Mouse (Mus musculus) embryonic facial prominence, embryonic 10.5 days (tissue): ENCODE results near the gene Kif16b. TPM values are rescaled to one million over a fixed set of nuclear protein-coding genes. Genes with fewer than 3 reads are reported as not detected.
A peak's percentile ranks its signal among the peaks of the same experiment; 100 is the strongest.

ENCODE experiments used
- DNase-seq: peaks from one replicate; pipeline ENCODE4 v3.0.0-alpha.2; 2017; ENCODE audit warnings: low spot score
- H3K27ac ChIP-seq: fragments of 300-500 bp; sonication (generic); replicated peaks from 2 replicates; pipeline ENCODE4 v1.5.1; 2016; ENCODE audit warnings: mild to moderate bottlenecking
- H3K27me3 ChIP-seq: fragments of 300-500 bp; sonication (generic); replicated peaks from 2 replicates; pipeline ENCODE4 v1.6.1; 2016; ENCODE audit warnings: low read depth, mild to moderate bottlenecking; ENCODE audit not compliant: poor library complexity, severe bottlenecking
- H3K36me3 ChIP-seq: fragments of 300-500 bp; sonication (generic); replicated peaks from 2 replicates; pipeline ENCODE4 v1.6.1; 2016; ENCODE audit warnings: mild to moderate bottlenecking, moderate library complexity
- H3K4me1 ChIP-seq: fragments of 300-500 bp; sonication (generic); 2 replicates; pipeline ENCODE4 v1.6.1; 2016
- H3K4me3 ChIP-seq: fragments of 300-500 bp; sonication (generic); 2 replicates; pipeline ENCODE4 v1.5.1; 2016; ENCODE audit warnings: mild to moderate bottlenecking, moderate library complexity
- H3K9me3 ChIP-seq: fragments of 300-500 bp; sonication (generic); 2 replicates; pipeline ENCODE4 v1.6.1; 2016; ENCODE audit warnings: mild to moderate bottlenecking
- WGBS: fragments of 180-500 bp; shearing (Covaris S2); methylation state at CpG from one replicate; pipeline ENCODE4 v1.1.7; 2016; 5-methylcytosine and 5-hydroxymethylcytosine counted together
- polyA plus RNA-seq: library from polyadenylated mRNA; unstranded; fragments of >200 nt; fragmentation: Nextera tagmentation; extraction: Ambion mirVana; gene quantifications from 2 replicates; pipeline ENCODE4 v1.2.1, GENCODE M21; 2016

Kif16b gene
- polyA plus RNA-seq, 1 experiment from 2014 or later = 8.9 TPM

- Histone ChIP-seq H3K27ac (no peak overlapping the region), H3K9me3 (no peaks in the 10 kb centered on the region), H3K27me3 (no peaks in the 10 kb centered on the region), H3K4me1 (no peaks in the 10 kb centered on the region), H3K36me3 (no peaks in the 10 kb centered on the region), H3K4me3 (no peak overlapping the region)
- DNase-seq = no peak
- WGBS = 92% methylated on average over 4 of the region's 4 CpGs
Observed at GRCm38 (mm10) chr2:142621152-142621551, 280.2 kb downstream of the Kif16b start.

DNA sequence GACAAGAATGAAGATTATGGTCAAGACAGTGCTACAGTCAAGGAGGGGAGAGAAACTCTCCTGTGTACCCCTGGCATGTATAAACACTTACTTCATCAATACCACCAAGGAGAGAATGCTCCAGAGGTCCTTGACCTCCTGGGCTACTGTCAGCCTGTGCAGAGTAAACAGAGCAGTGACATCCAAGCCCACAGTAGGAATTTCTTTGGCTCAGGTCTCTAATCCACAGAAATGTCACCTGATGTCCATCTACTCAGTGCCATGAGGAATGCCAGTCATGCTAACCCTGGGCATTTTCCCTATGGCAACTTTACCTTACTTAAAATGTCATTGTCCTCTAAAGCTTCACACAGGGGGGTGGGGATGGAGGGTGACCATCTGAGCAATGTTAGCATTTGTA lies 281.4 kb downstream of the Kif16b start:
- DNase-seq = no peak
- H3K27ac ChIP-seq = no peak overlapping the region
- no peaks in the 10 kb centered on the region for H3K27me3 ChIP-seq
- H3K4me3 ChIP-seq = no peak overlapping the region
- H3K36me3 ChIP-seq = no peaks in the 10 kb centered on the region
- H3K9me3 ChIP-seq = no peaks in the 10 kb centered on the region
- no peaks in the 10 kb centered on the region for H3K4me1 ChIP-seq

- Histone ChIP-seq H3K9me3 (no peaks in the 10 kb centered on the region), H3K36me3 (no peaks in the 10 kb centered on the region), H3K4me3 (no peak overlapping the region), H3K27me3 (no peaks in the 10 kb centered on the region), H3K27ac (no peak overlapping the region), H3K4me1 (peaks cover 15% of the 10 kb centered on the region)
- peak; percentile 23 for DNase-seq
- WGBS = 41% methylated on average over 5 of the region's 5 CpGs
Observed at GRCm38 (mm10) chr2:142614535-142614934, 286.8 kb downstream of the Kif16b start.

DNA sequence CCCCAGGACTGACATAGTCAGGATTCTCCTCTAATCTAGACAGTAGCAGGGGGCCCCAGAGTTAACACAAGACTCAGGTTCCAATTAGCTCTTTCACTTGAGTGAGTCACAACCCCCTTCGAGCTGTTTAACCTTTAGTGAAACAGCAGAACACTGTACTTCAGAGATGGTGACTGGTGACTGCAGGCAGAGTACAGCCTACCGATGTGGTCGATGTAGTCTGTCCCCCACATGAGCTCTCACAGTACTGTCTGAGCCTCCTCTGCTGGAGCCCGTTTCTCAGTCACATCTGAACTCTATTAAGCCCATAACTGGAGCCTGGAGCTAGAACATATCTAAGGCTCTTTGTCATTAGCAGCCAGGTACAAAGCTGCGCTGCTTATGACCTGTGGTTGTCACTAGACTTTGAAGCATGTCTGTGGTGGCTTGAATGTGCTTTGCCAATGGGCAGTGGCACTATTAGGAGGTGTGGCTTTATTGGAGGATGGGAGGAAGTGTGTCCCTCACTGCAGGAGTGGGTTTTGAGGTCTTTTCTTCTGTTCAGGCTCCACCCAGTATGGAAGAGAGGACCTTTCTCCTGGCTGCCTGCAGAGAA lies 288.9 kb downstream of the Kif16b start:
- WGBS = 61% methylated on average over 5 of the region's 5 CpGs
- H3K4me1 ChIP-seq = peaks cover 28% of the 10 kb centered on the region
- peak; percentile 15 for DNase-seq

DNA sequence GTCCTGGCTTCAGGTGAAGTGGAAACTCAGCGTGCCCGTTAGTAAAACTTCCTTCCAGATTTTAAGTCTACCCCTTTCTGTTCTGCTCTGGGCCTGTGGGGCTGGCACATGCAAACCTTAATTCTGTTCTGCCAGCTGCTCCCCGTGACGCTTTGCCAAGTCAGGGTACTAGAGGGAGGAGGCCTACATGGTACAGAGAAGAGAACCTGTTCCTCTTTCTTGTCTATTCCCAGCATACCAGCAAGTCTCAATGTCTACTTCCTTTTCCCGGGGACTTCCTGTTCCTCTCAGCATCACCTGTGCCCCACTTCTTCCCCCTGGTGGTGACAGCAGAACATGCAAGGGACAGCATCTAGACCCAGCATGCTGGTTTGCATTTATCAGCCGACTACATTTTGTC lies 290.2 kb downstream of the Kif16b start:
- Histone ChIP-seq H3K27me3 (no peaks in the 10 kb centered on the region), H3K4me3 (no peak overlapping the region), H3K27ac (no peak overlapping the region), H3K36me3 (no peaks in the 10 kb centered on the region), H3K9me3 (no peaks in the 10 kb centered on the region), H3K4me1 (peaks cover 28% of the 10 kb centered on the region)
- 88% methylated on average over 6 of the region's 6 CpGs for WGBS
- no peak for DNase-seq

More for the DNA sequence above, 288.9 kb downstream of the Kif16b start:
- 0 out of 2 replicates have a peak overlapping the region, but pooled peaks have one; percentile 48 for H3K27ac ChIP-seq
- no peaks in the 10 kb centered on the region for H3K36me3 ChIP-seq
- no peaks in the 10 kb centered on the region for H3K9me3 ChIP-seq
- H3K4me3 ChIP-seq = no peak overlapping the region
- no peaks in the 10 kb centered on the region for H3K27me3 ChIP-seq

GRCm38 (mm10) chr2:142610206-142610605 lies 291.1 kb downstream of the Kif16b start:
- no peak overlapping the region for H3K27ac ChIP-seq
- WGBS = 83% methylated on average over 5 of the region's 5 CpGs
- no peaks in the 10 kb centered on the region for H3K27me3 ChIP-seq

GRCm38 (mm10) chr2:142608778-142609177 lies 292.6 kb downstream of the Kif16b start:
- Histone ChIP-seq H3K4me3 (no peak overlapping the region), H3K27ac (peak overlapping the region; percentile 61), H3K9me3 (no peaks in the 10 kb centered on the region), H3K36me3 (no peaks in the 10 kb centered on the region), H3K4me1 (peaks cover 24% of the 10 kb centered on the region), H3K27me3 (no peaks in the 10 kb centered on the region)
- peak; percentile 65 for DNase-seq
- 72% methylated on average over 17 of the region's 17 CpGs for WGBS

More at GRCm38 (mm10) chr2:142610206-142610605, 291.1 kb downstream of the Kif16b start:
- Histone ChIP-seq H3K9me3 (no peaks in the 10 kb centered on the region), H3K36me3 (no peaks in the 10 kb centered on the region), H3K4me3 (no peak overlapping the region), H3K4me1 (peaks cover 28% of the 10 kb centered on the region)
- DNase-seq = no peak

- no peak overlapping the region for H3K4me3 ChIP-seq
- H3K27me3 ChIP-seq = 0 out of 2 replicates have a peak, but pooled peaks cover 7% of the 10 kb centered on the region
- H3K36me3 ChIP-seq = no peaks in the 10 kb centered on the region
- no peak for DNase-seq
- H3K4me1 ChIP-seq = peaks cover 23% of the 10 kb centered on the region
- 81% methylated on average over 4 of the region's 4 CpGs for WGBS
- H3K9me3 ChIP-seq = no peaks in the 10 kb centered on the region
- H3K27ac ChIP-seq = no peak overlapping the region
Observed at GRCm38 (mm10) chr2:142604762-142605161, 296.6 kb downstream of the Kif16b start.

DNA sequence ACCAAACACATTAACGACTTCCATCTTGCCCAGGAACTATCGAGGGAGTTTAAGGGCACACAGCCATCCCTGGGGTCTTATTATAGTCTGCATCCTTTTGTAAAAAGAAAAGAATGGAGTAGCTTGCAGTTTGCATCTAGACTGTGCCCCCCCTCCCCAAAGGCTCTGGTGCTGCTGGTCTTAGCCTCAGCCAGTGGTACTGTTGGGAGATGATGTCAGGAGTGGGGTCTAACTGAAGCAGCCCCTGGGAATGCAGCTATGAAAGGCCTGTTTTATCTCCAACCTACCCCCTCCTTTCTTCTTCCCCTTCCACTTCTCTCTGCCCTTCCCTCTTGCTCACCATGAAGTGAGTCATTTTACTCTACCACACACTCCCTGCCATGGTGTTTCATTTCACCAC lies 298.1 kb downstream of the Kif16b start:
- 40% methylated on average over 2 of the region's 2 CpGs for WGBS
- no peaks in the 10 kb centered on the region for H3K9me3 ChIP-seq
- no peak overlapping the region for H3K27ac ChIP-seq
- H3K4me1 ChIP-seq = peaks cover 7% of the 10 kb centered on the region
- no peak overlapping the region for H3K4me3 ChIP-seq
- no peaks in the 10 kb centered on the region for H3K36me3 ChIP-seq
- no peak for DNase-seq
- 0 out of 2 replicates have a peak, but pooled peaks cover 7% of the 10 kb centered on the region for H3K27me3 ChIP-seq

- Histone ChIP-seq H3K4me3 (no peak overlapping the region), H3K4me1 (peaks cover 7% of the 10 kb centered on the region; the same call in 1 of the 2 replicates), H3K27me3 (peaks cover 30% of the 10 kb centered on the region; the same call in 1 of the 2 replicates), H3K36me3 (no peaks in the 10 kb centered on the region), H3K9me3 (no peaks in the 10 kb centered on the region), H3K27ac (no peak overlapping the region)
- 88% methylated on average over 4 of the region's 4 CpGs for WGBS
- no peak for DNase-seq
Observed at GRCm38 (mm10) chr2:142599235-142599634, 302.1 kb downstream of the Kif16b start.

DNA sequence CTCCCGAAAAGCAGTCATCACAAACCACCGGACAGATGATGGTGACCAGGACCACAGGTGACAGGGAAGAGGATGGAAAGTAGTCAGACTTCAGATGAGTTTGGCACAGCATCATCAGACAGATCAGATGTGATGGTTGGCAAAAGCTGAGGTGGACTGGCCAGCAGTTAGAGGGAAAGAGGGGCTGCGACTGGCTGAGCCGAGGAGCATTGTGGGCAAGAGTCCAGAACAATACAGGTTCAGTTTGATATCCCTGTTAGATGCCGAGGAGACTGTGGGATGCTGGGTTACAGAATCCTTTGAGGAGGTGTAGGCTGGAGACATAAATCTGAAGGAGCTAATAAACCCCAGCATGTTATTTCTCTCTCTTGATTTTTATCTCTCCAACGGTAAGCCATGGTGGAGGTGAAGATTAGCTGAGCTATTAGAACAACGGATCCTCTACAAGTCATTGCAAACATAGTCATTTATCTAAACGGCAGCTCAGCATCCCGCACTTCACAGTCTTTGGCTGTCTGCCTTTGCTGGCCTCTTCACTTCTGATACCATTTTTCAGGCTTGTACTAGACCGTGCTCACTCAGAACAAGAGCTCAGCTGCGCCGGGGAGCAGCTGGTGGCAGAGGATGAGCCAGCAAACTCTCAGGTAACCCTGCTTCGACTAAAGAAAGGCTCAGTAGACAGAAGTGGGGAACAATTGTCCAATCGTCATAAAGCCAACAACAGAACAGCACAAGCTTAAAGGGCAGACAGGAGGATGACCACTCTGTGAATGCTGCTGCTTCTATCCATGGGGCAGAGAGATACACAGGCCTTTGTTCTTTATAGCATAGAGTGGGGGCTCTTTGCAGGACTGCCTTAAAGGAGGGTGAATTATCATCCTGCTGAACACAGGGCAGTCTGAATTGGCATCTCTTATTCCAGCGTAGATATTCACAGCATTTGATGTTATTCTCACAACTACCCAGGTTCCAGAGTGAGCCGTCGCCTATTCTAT lies 304.9 kb downstream of the Kif16b start:
- Histone ChIP-seq H3K4me3 (no peak overlapping the region), H3K9me3 (no peaks in the 10 kb centered on the region), H3K4me1 (no peaks in the 10 kb centered on the region), H3K36me3 (no peaks in the 10 kb centered on the region), H3K27ac (no peak overlapping the region), H3K27me3 (peaks cover 54% of the 10 kb centered on the region)
- WGBS = 85% methylated on average over 17 of the region's 17 CpGs
- no peak for DNase-seq

GRCm38 (mm10) chr2:142590938-142591337 lies 310.4 kb downstream of the Kif16b start:
- H3K4me1 ChIP-seq = peaks cover 21% of the 10 kb centered on the region

More at GRCm38 (mm10) chr2:142590938-142591337, 310.4 kb downstream of the Kif16b start:
- no peak overlapping the region for H3K27ac ChIP-seq
- no peak for DNase-seq
- no peaks in the 10 kb centered on the region for H3K36me3 ChIP-seq
- H3K27me3 ChIP-seq = peaks cover 46% of the 10 kb centered on the region
- no peaks in the 10 kb centered on the region for H3K9me3 ChIP-seq
- no peak overlapping the region for H3K4me3 ChIP-seq
